Mouse (Mus musculus) liver, embryonic 15.5 days (tissue): ENCODE results near the gene Unc79. TPM values are rescaled to one million over a fixed set of nuclear protein-coding genes. Genes with fewer than 3 reads are reported as not detected.

Experiments used
- ATAC-seq: fragments of 200-750 bp; cut with Nextera tagmentation; 2 replicates; pipeline ENCODE4 v1.8.0; 2017; ENCODE audit warnings: moderate number of reproducible peaks, mild to moderate bottlenecking, moderate library complexity; ENCODE audit not compliant: insufficient read depth
- H3K27ac ChIP-seq: fragments of 300-500 bp; sonication (generic); replicated peaks from 2 replicates; pipeline ENCODE4 v1.5.1; 2015; ENCODE audit warnings: mild to moderate bottlenecking, inconsistent platforms
- H3K27me3 ChIP-seq: fragments of 300-500 bp; sonication (generic); 2 replicates; pipeline ENCODE4 v1.6.1; 2015; ENCODE audit warnings: mild to moderate bottlenecking, inconsistent platforms
- H3K36me3 ChIP-seq: fragments of 300-500 bp; sonication (generic); replicated peaks from 2 replicates; pipeline ENCODE4 v1.6.1; 2015; ENCODE audit warnings: moderate library complexity, mild to moderate bottlenecking, inconsistent platforms
- H3K4me1 ChIP-seq: fragments of 300-500 bp; sonication (generic); replicated peaks from 2 replicates; pipeline ENCODE4 v1.6.1; 2015; ENCODE audit warnings: inconsistent platforms
- H3K4me2 ChIP-seq: fragments of 300-500 bp; sonication (generic); 2 replicates; pipeline ENCODE4 v1.6.1; 2015; ENCODE audit warnings: moderate library complexity, mild to moderate bottlenecking, inconsistent platforms
- H3K4me3 ChIP-seq: fragments of 300-500 bp; sonication (generic); replicated peaks from 2 replicates; pipeline ENCODE4 v1.5.1; 2015; ENCODE audit warnings: mild to moderate bottlenecking, inconsistent platforms
- H3K9ac ChIP-seq: fragments of 300-500 bp; sonication (generic); 2 replicates; pipeline ENCODE4 v1.6.1; 2015; ENCODE audit warnings: moderate library complexity, mild to moderate bottlenecking, inconsistent platforms
- H3K9me3 ChIP-seq: fragments of 300-500 bp; sonication (generic); replicated peaks from 2 replicates; pipeline ENCODE4 v1.6.1; 2016; ENCODE audit warnings: inconsistent platforms
- WGBS: fragments of 180-500 bp; shearing (Covaris S2); methylation state at CpG from one replicate; pipeline ENCODE4 v1.1.7; 2015; ENCODE audit warnings: mixed read lengths; ENCODE audit not compliant: insufficient replicate concordance; 5-methylcytosine and 5-hydroxymethylcytosine counted together
- polyA plus RNA-seq: library from polyadenylated mRNA; unstranded; fragments of >200 nt; fragmentation: Nextera tagmentation; extraction: Ambion mirVana; gene quantifications from 2 replicates; pipeline ENCODE4 v1.2.1, GENCODE M21; 2015

Gene Unc79
- polyA plus RNA-seq, 1 experiment from 2014 or later, result 0.01 TPM

DNA sequence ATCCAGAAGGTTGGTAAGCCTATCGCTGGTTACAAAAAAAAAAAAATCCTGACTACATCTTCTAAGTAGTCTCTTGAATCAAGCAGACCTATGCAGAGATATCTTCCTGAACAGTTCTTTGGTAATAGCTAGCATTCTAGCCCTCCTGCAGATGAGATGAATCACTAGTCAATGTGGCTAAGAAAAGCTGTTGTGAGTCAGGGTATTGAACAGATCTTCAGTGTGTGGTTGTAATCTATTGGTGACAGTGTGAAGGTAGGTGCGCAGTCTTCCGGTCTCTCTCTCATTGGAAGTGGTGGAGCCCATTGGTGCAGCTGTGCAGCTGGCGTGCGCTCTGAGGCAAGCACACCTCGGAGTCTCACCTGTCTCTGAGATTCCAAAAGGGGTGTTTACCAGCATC, 180.3 kb downstream of the Unc79 start:
- Histone ChIP-seq H3K9ac (no peak overlapping the region), H3K9me3 (no peaks in the 10 kb centered on the region), H3K27ac (no peak overlapping the region), H3K4me2 (no peak overlapping the region), H3K4me3 (no peak overlapping the region), H3K27me3 (no peaks in the 10 kb centered on the region), H3K36me3 (no peaks in the 10 kb centered on the region), H3K4me1 (no peaks in the 10 kb centered on the region)
- ATAC-seq, result no peak
- 85% methylated on average over 6 of the region's 6 CpGs for WGBS

GRCm38 (mm10) chr12:103129395-103130248, 181.0 kb downstream of the Unc79 start:
- Histone ChIP-seq H3K4me1 (no peaks in the 10 kb centered on the region), H3K4me2 (no peak overlapping the region), H3K9me3 (no peaks in the 10 kb centered on the region), H3K9ac (no peak overlapping the region), H3K4me3 (no peak overlapping the region), H3K27ac (no peak overlapping the region), H3K36me3 (no peaks in the 10 kb centered on the region), H3K27me3 (no peaks in the 10 kb centered on the region)
- ATAC-seq, result no peak
- 51% methylated on average over 17 of the region's 17 CpGs for WGBS

DNA sequence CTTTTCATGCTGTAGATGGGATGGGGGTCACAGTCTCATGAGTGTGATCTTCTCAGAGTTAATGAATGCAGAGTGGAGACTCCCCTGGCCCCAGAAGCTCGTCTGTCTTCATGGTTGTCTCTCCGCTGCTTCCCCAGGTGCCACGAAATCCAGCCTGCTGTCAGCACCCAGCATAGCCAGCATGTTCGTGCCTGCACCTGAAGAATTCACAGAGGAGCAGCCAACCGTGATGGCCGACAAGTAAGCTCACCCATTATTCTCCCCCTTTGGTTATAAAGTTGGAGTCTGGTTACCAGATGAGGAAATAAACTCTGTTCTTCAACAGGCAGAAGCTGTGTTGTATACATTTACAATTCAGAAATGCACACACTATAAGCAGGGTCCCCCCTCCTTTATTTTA, 182.8 kb downstream of the Unc79 start:
- H3K27ac ChIP-seq, result no peak overlapping the region
- H3K27me3 ChIP-seq, result no peaks in the 10 kb centered on the region
- no peak for ATAC-seq
- no peaks in the 10 kb centered on the region for H3K36me3 ChIP-seq
- no peaks in the 10 kb centered on the region for H3K9me3 ChIP-seq
- H3K9ac ChIP-seq, result no peak overlapping the region
- H3K4me1 ChIP-seq, result no peaks in the 10 kb centered on the region
- H3K4me2 ChIP-seq, result no peak overlapping the region
- WGBS, result 59% methylated on average over 6 of the region's 6 CpGs
- no peak overlapping the region for H3K4me3 ChIP-seq

DNA sequence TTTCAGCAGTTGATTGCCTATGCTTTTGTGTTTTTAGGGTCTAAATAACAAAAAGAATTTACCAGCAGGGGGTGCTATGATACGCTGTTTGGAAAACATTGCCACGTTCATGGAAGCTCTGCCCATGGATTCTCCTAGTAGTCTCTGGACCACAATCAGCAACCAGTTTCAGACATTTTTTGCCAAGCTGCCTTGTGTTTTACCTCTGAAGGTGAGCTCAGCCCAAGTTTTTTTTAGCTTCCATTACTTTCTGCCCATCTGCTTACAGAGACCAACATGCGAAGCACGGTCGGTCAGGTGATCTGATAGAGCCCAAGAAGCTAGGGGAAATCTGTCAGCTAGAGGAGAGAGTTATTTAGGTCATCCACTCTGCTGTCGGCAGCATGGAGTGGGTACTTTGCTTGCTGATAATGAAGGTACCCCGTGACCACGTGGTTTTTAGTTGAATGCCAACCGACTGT, 193.9 kb downstream of the Unc79 start:
- Histone ChIP-seq H3K27me3 (no peaks in the 10 kb centered on the region), H3K9me3 (no peaks in the 10 kb centered on the region), H3K9ac (no peak overlapping the region), H3K27ac (no peak overlapping the region), H3K4me3 (no peak overlapping the region), H3K36me3 (no peaks in the 10 kb centered on the region), H3K4me1 (no peaks in the 10 kb centered on the region), H3K4me2 (no peak overlapping the region)
- no peak for ATAC-seq
- WGBS, result 44% methylated on average over 9 of the region's 9 CpGs

DNA sequence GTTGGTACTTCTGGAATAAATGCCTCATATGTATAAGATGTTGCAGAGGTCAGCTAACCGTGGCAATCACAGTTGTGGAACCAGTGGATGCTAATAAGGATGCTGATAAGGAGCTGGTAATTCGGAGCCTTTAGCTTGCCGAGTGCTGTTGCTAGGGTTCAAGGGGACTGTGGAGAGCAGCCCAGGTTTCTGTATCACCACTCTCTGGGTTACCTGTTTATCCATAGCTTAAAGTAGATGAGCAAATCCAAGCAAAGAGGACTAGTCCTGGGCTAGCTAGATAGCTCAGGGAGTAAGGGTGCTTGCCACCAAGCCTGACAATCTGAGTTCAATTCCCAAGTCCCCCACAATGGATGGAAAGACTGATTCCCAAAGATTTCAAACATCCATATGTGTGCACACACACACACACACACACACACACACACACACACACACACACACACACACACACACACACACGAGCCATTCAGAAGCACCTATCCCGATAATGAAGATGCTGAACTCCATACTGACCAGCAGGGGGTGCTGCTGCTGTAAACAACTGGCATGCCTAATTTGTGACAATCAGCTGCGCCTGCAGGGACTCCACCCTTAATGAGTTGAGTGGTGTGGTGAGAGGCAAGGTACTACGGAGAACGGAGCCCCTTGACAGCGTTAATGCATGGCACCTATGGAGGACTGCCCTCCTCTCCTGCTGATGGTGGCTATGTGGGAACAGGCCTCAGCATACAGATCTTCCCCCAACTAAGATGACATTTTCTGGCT, 195.3 kb downstream of the Unc79 start:
- Histone ChIP-seq H3K27me3 (no peaks in the 10 kb centered on the region), H3K4me1 (no peaks in the 10 kb centered on the region), H3K9ac (no peak overlapping the region), H3K4me3 (no peak overlapping the region), H3K4me2 (no peak overlapping the region), H3K27ac (no peak overlapping the region), H3K36me3 (no peaks in the 10 kb centered on the region), H3K9me3 (no peaks in the 10 kb centered on the region)
- 25% methylated on average over 9 of the region's 9 CpGs for WGBS
- no peak for ATAC-seq

DNA sequence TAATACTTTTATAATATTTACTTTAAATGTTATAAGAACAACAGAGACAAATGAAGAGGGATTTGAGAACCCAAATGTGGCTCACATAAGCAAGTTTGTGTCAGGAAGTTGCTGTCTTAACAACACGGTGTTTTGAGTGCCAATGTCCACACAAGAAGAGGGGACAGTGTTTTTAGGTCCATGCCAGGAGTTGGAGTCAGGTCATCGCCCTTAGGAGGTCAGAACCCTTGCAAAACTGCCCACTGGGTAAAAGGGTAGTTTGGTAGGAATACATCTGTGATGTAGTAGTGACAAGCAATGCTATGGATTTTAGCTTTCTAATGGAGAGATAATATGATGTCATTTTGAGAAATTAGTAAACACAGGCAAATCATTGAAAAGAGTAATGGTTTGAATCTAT, 201.6 kb downstream of the Unc79 start:
- H3K4me1 ChIP-seq, result no peaks in the 10 kb centered on the region
- H3K36me3 ChIP-seq, result no peaks in the 10 kb centered on the region
- no peaks in the 10 kb centered on the region for H3K27me3 ChIP-seq
- H3K4me3 ChIP-seq, result no peak overlapping the region
- H3K9ac ChIP-seq, result no peak overlapping the region
- ATAC-seq, result no peak
- no peak overlapping the region for H3K4me2 ChIP-seq
- no peak overlapping the region for H3K27ac ChIP-seq
- 39% methylated on average over 2 of the region's 2 CpGs for WGBS
- H3K9me3 ChIP-seq, result no peaks in the 10 kb centered on the region

- no peak overlapping the region for H3K4me2 ChIP-seq
- H3K9ac ChIP-seq, result no peak overlapping the region
- no peaks in the 10 kb centered on the region for H3K9me3 ChIP-seq
- H3K27me3 ChIP-seq, result no peaks in the 10 kb centered on the region
- H3K4me3 ChIP-seq, result no peak overlapping the region
- ATAC-seq, result no peak
- no peak overlapping the region for H3K27ac ChIP-seq
- 47% methylated on average over 2 of the region's 2 CpGs for WGBS
- H3K4me1 ChIP-seq, result no peaks in the 10 kb centered on the region
- H3K36me3 ChIP-seq, result no peaks in the 10 kb centered on the region
These were observed 206.3 kb downstream of the Unc79 start for GRCm38 (mm10) chr12:103154927-103155326.

GRCm38 (mm10) chr12:103155406-103155805, 206.7 kb downstream of the Unc79 start:
- H3K4me1 ChIP-seq, result no peaks in the 10 kb centered on the region
- H3K9me3 ChIP-seq, result no peaks in the 10 kb centered on the region
- ATAC-seq, result no peak
- WGBS, result 66% methylated on average over 3 of the region's 3 CpGs
- H3K9ac ChIP-seq, result no peak overlapping the region
- no peak overlapping the region for H3K4me2 ChIP-seq
- H3K36me3 ChIP-seq, result no peaks in the 10 kb centered on the region
- no peak overlapping the region for H3K27ac ChIP-seq
- no peaks in the 10 kb centered on the region for H3K27me3 ChIP-seq
- no peak overlapping the region for H3K4me3 ChIP-seq

GRCm38 (mm10) chr12:103157129-103157910, 208.7 kb downstream of the Unc79 start:
- WGBS, result 63% methylated on average over 18 of the region's 18 CpGs
- no peak for ATAC-seq

DNA sequence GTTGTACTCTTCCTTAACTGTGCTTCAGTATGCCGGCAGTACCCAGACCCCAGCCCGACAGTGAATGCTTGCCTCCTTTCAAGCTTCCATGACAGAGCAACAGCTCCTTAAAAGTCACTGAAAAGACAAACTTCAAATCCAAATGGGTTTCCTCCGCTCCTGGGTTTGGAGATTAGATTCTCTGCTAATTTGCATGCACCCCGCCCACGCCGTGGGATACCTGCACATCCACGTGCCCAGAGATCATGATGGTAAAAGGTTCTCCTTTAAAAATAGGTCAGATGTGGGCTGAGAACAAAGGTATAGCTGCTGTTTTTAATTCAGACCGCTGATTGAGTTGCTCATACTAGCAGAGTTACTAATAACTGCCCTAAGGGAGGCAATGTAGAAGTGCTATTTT, 210.4 kb downstream of the Unc79 start:
- no peaks in the 10 kb centered on the region for H3K36me3 ChIP-seq
- WGBS, result 59% methylated on average over 8 of the region's 8 CpGs
- H3K9ac ChIP-seq, result no peak overlapping the region
- H3K27ac ChIP-seq, result no peak overlapping the region
- no peaks in the 10 kb centered on the region for H3K27me3 ChIP-seq
- no peaks in the 10 kb centered on the region for H3K4me1 ChIP-seq
- H3K9me3 ChIP-seq, result no peaks in the 10 kb centered on the region
- H3K4me3 ChIP-seq, result no peak overlapping the region
- ATAC-seq, result no peak
- no peak overlapping the region for H3K4me2 ChIP-seq

More at GRCm38 (mm10) chr12:103157129-103157910, 208.7 kb downstream of the Unc79 start:
- H3K36me3 ChIP-seq, result no peaks in the 10 kb centered on the region
- H3K4me3 ChIP-seq, result no peak overlapping the region
- no peak overlapping the region for H3K4me2 ChIP-seq
- no peak overlapping the region for H3K27ac ChIP-seq
- H3K4me1 ChIP-seq, result no peaks in the 10 kb centered on the region
- H3K27me3 ChIP-seq, result no peaks in the 10 kb centered on the region
- no peaks in the 10 kb centered on the region for H3K9me3 ChIP-seq
- H3K9ac ChIP-seq, result no peak overlapping the region

DNA sequence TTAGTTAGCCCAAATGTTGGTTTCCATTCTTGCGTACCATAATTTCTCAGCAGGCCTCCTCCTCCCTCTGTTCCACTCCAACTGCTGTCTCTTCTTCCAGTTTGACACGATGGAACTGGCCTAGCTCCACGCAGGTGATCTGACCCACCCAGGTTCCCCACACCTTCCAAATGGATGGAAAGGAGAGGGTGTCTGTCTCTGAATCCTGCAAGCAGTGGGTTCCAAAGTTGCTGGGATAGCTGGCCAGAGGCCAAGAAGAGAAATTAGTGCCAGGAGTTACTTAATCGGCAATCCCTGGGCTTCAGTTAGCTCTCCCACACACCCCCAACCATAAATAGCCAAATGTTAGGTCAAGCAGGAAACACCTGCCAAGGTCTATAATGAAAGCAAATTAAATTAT, 212.1 kb downstream of the Unc79 start:
- 62% methylated on average over 4 of the region's 4 CpGs for WGBS
- no peak overlapping the region for H3K27ac ChIP-seq
- no peak overlapping the region for H3K4me2 ChIP-seq
- H3K36me3 ChIP-seq, result no peaks in the 10 kb centered on the region
- H3K27me3 ChIP-seq, result no peaks in the 10 kb centered on the region
- no peak overlapping the region for H3K9ac ChIP-seq
- H3K9me3 ChIP-seq, result no peaks in the 10 kb centered on the region
- H3K4me3 ChIP-seq, result no peak overlapping the region
- ATAC-seq, result no peak
- no peaks in the 10 kb centered on the region for H3K4me1 ChIP-seq
